Mouse (Mus musculus) thymus, adult 18-20 months (tissue): ENCODE data around the gene Arvcf.

Source experiments
- DNase-seq, 2 experiments: peaks; one replicate each; pipeline ENCODE4 v3.0.0; 2022; ENCODE audit warnings: mixed read lengths in 2 of 2

The Arvcf gene

DNA sequence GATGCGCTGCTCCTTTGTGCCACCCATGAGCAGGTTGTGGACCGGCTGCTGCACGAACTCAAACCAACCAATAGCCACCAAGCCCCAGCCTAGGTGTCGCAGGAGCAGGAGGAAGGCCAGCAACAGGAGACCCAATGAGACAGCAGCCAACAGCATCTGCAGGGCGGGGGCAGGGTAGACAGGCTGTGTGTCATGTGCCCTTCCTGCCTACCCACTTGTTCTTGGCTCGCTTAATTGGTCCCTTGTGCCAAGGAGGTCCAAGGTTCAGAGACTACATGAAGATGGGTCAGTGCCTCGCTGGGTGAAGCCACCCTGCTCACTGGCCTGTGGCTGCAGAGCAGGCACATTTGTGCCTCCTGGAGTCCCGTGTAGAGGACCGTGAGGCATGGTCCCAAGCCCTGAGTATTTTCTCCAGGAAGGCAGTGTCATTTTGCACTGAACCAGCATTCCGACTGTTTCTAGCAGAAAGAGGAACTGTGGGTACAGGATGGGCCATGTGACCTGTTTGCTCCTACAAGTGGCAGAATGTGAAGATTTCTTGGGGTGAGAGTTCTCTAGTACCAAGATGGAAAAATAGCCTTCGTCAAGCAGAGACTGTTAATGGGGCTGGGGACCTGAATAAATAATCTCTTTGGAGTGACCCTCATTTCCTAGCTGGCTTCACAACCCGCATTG is 64.0 kb downstream of the Arvcf start:
- peak in 1 of 2 experiments; percentile 51 for DNase-seq

DNA sequence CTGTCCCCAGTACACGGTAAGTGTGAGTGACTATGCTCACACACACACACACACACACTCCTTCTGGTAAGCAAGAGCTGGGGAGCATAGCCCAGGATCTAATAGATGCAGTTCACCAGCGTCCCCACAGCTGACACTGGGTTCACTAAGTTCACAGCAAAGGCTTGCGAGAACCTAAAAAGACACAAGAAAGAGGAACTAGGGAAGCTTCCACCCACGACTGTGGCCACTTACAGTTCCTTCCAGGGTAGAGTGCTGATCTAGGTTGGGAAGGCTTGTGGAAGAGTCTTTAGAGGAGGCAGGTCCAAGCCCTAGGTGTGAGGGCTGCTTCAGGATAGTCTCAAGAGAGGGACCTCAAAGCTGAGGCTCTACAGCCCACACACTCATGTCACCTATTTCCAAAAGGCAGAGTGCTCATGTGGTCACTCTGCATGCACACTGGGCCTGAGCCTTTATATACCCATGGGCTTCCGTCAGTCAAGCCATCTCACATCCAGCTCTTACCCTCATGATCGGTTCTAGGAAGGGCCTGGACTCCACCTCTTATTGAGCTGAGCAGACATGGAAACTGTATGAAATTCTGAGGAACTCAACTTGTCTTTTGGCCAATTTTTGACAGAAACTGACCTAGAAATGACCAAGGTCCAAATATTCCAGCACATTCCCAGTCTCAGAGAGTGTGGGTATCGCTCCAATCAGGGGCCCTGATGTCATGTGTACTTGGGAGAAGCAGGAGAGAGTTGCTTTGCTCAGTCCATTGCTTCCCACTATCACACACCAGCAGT is 65.2 kb downstream of the Arvcf start:
- DNase-seq, result no peak

DNA sequence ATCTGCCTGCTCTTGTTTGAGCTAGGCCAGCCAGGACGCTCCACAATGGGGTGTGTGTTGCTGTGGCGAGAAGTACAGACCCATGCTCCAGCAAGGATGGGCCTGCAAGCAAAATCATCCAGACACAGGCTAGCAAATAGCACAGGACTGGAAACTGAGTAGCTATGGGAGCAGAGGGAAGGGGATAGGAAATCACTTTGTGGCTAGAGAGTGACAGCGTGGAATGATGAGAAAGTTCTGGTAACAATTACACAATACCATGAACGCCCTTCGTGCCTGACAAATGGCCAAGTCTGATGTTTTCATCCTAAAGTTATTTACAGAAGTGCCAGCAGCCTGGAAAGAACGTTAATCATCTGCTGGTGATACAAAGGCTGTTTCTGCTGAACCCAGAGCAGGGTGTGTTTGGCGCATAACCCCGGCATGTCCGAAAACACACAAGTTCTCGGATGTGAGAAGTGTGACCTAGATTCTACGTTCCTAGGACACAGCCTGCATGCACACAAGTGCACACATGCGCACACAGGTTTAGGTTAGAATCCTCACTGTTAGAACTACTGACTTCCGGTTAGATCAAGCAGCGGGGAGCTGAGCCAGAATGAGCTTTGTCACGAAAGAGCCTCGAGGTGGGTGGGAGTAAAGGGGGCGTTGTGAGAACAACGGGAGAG is 68.2 kb downstream of the Arvcf start:
- DNase-seq, result no peak

DNA sequence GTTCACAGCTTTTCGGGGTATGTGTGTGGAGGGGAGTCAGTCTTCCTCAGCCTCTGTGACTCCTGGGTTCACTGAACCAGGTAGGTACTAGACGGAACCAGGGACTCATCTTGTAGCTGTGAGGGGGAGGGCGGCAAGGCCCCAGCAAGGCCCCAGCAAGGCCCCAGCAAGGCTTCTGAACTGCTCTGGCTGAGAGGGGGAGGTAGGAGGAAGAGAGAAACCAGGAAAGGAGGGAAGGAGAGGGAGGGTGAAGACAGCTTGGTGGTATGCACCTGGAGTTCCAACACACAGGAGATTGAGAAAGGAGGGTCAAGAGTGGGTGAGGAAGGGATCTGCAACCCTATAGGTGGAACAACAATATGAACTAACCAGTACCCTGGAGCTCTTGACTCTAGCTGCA is 68.9 kb downstream of the Arvcf start:
- DNase-seq, result no peak

DNA sequence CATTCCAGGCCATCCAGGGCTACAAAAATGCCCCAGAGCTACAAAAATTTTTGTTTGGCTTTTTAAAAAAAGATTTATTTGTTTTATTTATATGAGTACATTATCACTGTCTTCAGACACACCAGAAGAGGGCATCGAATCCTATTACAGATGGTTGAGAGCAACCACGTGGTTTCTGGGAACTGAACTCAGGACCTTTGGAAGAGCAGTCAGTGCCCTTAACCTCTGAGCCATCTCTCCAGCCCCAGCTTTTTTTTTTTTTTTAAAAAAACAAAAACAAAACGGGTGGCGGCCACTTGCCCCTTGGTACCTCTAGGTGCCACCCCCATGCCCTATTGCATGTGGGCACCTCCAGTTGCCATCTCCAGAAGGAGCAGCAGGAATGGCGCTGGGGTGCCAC is 69.5 kb downstream of the Arvcf start:
- DNase-seq, result no peak

DNA sequence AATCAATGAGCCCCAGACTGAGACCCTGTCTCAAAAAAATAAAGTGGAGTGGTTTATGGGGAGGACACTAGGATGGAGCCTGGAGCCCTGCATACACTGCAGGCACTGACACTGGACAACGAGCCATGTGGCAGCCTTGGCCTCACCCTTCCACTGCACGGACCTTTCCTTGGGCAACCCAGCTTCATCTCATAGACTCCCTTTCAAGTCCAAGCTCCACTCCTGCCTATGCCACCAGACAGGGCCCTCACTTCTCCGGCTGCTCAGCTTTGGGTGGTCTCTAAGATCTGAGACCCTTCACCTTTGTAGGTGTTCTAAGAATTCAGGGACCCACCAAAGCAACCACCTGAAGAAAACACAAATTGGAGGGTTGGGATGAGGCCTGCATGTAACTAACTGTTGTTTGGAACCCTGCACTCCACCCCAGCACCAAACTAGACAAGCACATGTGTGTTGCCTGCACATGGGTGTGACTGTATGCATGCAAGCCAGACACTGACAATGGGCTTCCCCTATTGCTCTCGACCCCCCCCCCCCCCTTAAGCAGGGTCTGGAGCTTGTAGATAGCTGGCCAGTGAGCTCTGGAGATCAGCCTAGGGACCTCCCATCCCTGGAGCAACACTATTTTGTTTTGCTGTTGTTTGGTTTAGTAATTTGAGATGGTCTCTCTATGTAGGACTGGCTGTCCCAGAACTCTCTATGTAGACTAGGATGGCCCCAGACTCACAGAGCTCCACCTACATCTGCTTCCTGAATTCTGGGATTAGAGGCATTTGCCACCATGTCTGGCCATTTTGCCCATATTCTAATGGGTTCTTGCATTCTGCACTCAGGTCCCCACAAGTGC is 71.0 kb downstream of the Arvcf start:
- DNase-seq, result no peak

DNA sequence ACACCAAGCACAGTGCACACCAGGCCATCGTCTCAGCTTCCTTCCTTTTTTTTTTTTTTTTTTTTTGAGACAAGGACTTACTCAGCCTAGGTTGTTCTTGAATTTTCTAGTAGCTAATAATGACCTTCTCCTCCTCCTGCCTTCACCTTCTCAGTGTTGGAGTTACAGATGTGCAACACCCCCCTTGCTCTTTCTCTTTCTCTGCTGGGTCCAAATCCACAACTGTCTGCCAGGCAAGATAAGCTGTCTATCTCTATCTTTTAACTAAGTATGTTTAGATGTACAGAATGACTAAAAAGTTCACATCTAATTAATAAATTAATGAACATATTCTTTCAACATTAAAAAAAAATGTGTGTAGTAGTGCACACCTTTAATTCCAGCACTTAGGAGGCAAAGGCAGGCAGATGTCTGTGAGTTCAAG is 71.6 kb downstream of the Arvcf start:
- DNase-seq, result no peak

DNA sequence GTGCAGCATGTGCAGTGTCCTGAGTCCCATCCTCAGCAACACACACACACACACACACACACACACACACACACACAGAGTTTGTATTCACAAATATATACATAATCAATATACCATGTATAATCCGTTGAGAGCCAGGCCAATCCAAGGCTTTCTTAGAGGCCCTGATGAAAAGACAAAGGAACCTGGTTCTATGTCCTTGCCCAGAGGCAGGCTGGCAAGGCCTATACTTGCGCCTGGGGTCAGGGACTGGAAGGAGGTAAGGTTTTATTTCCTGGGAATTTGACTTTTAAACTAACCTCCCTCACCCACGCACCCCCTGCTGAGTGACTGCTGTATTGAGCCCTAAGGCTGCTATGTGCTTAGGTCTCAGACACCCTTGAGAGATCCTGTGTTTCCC is 72.6 kb downstream of the Arvcf start:
- no peak for DNase-seq

DNA sequence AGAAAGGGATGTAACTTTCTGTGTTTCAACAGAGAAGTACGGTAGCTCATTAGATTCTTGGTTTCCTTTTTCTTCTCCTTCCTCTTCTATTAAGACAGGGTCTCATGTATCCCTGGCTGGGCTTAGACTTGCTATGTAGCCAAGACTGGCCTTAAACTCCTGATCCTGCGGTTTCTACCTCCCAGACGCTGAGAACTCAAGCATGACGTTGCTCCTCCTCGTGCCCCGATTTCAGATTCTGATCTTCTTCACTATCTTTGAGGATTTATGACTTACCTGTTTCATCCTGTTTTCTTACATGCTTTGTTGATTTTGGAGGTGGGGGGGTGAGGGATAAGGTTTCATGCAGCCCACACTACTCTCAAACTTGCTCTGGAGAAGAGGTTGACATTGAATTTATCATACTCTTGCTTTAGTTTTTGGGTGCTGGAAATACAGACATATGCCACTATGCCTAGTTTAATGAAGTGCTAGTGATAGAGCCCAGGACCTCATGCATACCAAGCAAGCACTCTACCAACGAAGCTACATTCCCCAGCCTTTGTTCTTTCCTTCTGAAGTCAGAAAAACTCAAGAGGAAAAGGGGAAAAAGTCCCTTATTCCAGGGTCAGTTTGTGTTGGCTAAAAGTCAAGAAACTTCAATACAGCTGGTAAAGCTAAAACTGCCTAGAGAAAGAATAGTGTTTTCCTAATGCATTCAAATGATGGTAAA is 75.4 kb downstream of the Arvcf start:
- DNase-seq, result no peak

DNA sequence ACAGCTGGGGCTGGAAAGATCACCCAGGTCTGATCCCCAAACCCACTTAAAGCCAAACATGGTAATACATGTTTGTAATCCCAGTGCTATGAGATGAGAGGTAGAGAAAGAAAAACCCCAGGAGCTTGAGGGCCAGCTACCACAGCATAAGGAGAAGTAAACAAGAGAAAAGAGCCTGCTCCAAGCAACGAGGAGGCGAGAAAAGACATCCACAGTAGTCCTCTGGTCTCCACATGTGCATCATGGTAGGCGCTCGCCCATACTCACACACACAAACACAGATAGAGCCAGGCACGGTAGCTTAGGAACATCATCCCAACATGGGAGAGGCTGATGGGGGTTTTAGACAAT is 75.9 kb downstream of the Arvcf start:
- DNase-seq, result no peak

DNA sequence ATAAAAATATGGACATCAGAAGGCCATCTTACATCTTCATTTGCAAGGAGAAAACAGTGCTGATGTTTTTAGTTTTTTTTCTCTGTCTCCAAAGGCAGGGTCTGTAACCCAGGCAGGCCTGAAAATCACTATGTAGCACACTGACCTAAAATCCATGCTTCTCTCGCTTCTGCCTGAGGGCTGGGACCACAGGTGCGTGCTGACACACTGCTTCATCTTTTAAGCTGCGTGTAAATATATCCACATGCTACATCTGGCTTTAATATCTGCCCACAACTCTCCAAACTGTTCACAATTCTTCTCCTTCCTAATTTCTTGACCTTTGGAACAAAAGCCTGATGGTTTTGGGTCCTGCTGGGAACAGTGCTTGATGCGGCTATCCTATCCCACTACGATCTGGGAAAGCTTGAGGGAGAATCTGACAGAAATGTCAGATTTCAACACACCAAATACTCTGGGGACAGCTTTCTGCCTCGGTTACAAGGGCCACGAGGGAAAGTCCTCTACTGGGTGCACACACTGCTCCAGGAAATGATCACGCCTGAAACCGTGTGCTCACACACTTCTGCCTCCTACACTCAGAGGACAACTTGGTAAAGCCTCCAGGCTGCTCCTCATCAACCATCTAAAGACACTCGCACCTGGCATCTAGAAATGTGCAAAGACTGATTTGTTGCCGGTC is 76.5 kb downstream of the Arvcf start:
- DNase-seq, result no peak

DNA sequence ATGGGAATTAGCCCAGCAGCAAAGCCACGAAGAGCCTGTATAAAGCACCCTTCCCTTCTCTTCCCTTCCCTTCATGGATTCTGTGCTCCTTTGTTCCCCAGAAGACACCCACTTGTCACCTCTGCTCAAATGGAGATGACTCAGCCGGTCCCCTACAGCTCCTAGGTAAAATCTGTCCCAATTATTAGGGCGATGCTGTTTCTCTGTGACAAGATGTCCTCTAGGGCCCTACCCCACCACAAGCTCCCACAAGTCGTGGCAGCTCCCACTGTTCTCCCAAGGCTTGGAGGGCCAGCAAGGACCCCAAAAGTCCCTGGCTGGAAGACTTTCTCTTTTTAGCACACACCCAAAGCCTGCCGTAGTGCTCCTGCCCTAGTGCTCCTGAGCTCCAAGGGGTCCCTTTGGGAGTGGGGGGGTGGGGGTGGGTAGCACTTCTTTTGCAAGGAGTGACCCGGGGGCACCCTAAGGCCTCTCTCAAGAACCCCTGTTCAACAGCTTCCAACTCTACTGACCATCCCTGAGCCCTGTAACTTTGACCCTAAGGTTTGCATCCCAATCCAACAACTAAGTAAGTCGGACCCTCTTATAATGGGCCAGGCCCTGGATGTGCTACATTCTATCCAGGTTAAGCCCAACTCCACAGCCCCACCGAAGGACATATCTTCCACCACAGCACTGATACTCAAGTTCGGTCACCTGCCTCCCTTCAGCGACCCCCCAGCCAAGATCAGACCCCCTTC is 77.7 kb downstream of the Arvcf start:
- no peak for DNase-seq

DNA sequence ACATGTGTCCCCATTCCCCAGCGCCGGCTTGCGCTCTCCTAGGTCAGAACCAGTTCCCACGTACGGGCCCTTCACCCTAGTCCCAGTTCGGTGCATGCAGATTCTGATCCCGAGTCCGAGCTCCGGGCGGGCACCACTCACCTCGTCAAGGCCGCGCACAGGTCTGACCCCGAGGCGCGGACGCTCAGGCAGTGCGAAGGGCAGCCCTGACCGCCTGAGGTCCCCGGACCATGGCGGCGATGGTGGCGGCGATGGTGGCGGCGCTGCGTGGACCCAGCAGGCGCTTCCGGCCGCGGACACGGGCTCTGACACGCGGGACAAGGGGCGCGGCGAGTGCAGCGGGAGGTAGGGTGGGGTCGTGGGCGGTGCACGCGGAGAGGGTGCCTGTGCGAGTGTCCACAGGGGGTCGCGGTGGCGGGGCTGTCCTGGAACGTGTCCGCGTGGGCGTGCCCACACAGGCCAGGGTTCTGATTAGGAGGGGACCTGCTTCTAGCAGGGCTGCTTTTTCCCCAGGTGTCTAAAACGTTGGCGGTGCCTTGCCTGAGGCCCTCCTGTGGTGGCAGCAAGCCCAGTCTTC is 78.3 kb downstream of the Arvcf start, which contains the start of gene Txnrd2:
Txnrd2 (plus strand) TSS at position 170 of the 577 bp plus-strand sequence.
- DNase-seq, result peak; percentile 51 to 57

DNA sequence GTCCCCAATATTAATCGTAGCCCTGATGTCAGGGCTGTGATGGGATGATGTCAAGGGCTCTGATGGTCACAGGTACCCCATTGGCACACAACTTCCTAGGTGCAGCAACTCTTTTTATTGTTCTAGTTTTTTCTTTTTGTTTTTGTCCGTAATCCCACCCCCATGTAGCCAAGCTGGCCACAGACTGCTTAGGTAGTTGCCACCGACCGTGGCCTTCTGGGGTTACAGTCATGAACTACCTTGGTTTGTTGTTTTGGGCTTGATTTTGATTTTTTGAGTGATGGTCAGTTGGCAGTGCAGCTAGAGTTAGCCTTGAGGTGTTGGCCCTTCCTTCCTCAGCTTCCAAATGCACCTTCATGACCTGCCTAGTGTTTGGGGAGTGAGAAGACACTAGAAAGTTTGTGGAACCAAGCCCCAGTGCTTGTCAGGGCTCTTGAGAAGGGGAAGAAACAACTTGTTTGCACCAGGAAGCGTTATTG is 78.9 kb downstream of the Arvcf start, which contains the start of gene Comt:
Comt (minus strand) TSS at position 51 of the 479 bp plus-strand sequence.
- no peak for DNase-seq

DNA sequence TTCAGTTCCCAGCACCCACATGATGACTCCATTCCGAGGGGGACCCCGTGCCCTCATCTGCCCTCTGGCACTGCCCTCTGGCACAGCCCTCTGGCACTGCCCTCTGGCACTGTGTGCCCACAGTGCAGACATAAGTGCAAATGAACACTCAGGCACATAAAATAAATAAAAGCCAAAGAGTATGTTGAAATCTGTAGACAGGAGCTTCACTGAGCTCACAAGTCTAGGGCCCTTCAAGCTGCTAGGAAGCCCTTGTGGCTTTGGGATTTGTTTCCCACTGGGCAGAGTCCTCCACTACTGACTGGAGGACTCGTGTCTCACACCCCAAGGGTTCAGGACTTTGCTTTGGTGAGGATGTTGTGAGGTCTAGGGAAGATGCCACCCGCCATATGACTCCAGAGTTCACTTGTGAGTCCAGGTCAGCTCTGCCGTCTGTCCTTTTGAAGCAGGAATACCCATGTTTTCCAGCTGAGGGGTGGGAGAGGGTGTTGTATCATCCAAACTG is 80.1 kb downstream of the Arvcf start:
- DNase-seq, result no peak

DNA sequence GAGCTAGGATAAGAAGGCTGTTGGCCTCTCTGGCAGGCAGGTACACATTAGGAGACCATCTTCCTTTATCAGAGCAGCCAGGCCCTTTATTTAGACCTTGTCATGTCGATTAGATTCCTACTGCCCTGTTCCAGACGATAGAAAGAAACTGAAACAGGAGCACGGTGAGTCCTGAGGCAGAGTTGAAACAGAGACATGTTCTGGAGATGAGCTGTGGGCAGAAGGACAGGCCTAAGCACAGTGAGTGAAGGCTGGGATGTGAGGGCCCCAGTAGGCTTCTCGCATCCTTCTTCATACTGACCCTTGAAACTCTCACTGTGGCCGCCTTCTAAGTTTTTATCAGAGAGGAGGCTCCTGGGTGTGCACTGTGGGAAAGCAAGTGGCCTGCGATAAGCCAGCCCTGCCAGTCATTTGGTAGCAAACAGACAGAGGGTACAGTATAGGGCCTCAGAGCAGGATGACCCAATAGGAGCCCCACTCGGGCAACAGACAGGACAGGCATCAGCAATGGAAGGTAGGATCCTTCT is 80.6 kb downstream of the Arvcf start:
- DNase-seq, result no peak

DNA sequence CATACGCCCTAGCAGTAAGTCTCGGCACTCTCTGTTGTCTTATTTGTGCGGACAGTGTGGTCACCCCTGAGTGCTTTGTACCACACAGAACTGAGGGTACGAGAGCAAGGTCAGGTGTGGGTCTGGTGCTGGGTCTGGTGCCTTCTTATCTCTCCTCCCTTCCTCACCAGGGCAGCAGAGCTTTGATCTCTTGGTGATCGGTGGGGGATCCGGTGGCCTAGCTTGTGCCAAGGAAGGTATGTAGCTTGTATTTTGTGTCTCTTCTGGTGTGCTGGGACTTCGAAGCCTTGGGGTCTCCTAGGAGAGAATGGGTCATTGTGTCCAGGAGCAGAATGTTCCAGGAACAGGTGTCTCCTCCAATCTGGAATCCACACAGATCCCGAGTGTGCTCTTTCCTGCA is 81.7 kb downstream of the Arvcf start:
- DNase-seq, result no peak

DNA sequence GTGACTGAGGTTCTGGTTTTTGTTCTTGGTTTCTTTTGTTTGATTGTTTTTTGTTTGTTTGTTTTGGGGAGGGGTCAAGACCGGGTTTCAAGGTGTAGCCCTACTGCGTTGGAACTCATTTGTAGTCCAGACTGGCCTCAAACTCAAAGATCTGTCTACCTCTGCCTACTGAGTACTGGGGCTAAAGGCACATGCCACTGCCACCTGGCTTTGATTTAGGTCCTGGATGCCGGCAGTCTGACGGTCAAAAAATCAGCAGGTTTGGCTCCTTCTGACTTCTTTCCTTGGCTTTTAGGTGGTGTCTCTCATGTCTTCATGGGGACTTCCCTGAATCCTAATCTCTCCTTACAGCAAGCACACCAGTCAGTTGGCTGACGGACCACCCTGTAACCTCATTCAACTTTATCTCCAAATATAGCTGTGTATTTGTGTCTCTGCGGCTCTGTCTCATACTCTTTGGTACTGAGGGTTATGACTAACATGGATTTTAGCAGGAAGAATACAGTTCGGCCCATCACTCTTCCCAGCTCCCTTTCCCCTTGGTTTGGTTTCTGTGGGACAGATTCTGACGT is 82.7 kb downstream of the Arvcf start:
- no peak for DNase-seq

DNA sequence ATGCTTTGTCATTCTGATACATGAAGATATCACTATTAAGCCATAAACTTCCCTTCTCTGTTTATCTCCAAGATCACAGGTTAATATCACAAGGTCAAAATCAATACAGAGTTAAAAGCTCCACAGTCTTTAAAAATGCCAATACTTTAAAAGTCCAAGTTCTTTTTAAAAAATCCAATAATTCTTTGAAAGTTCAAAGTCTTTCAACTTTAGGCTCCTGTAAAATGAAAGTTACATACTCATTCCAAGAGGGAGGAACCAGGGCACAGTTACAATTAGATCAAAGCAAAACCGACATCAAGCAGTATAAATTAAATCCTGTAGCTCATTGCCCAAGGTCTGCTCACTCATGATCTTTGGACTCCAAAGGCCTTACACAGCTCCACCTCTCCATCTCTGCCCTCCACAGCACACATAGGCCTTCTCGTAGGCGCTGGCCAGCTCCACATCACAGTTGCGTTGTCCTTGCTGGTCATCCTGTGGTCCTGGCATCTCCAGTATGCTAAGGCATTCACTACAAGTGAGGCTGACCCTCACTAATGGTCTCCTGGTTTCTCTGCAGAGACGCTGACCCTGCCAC is 85.4 kb downstream of the Arvcf start:
- DNase-seq, result no peak
